Mouse (Mus musculus): ENCODE measurements around the gene Tbc1d22a.

GRCm38 (mm10) chr15:86168941-86169816 is 45.1 kb upstream of the Tbc1d22a start:
- no peak for TF ChIP-seq POLR2A (IDR thresholded peaks at IDR 0.05; ENCODE audit: low read depth, low read length)
- TF ChIP-seq CTCF (IDR thresholded peaks at IDR 0.05; ENCODE audit: borderline replicate concordance, insufficient read depth, low read length): no peak
